Mouse (Mus musculus): ENCODE data around the gene Prrxl1.

Gene Prrxl1

GRCm38 (mm10) chr14:32627271-32627670 is 28.1 kb downstream of the Prrxl1 start:
- no peak for DNase-seq (ENCODE audit: low spot score)

GRCm38 (mm10) chr14:32628584-32628983 is 29.4 kb downstream of the Prrxl1 start:
- no peak for DNase-seq (ENCODE audit: low spot score)

- DNase-seq (ENCODE audit: low spot score), result no peak
Observed at GRCm38 (mm10) chr14:32632908-32633600, 33.8 kb downstream of the Prrxl1 start.

GRCm38 (mm10) chr14:32634015-32634682 is 34.9 kb downstream of the Prrxl1 start:
- DNase-seq (ENCODE audit: low spot score), result no peak

GRCm38 (mm10) chr14:32638485-32638884 is 39.3 kb downstream of the Prrxl1 start:
- DNase-seq (ENCODE audit: low spot score), result no peak

- DNase-seq (ENCODE audit: low spot score), result no peak
Observed at GRCm38 (mm10) chr14:32659781-32660180, 60.6 kb downstream of the Prrxl1 start.

GRCm38 (mm10) chr14:32663099-32663498 is 63.9 kb downstream of the Prrxl1 start:
- no peak for DNase-seq (ENCODE audit: low spot score)

- no peak for DNase-seq (ENCODE audit: low spot score)
Observed at GRCm38 (mm10) chr14:32673178-32673577, 74.0 kb downstream of the Prrxl1 start.

- DNase-seq (ENCODE audit: low spot score), result no peak
Observed at GRCm38 (mm10) chr14:32678565-32678964, 79.4 kb downstream of the Prrxl1 start.

- no peak for DNase-seq (ENCODE audit: low spot score)
Observed at GRCm38 (mm10) chr14:32681603-32682002, 82.4 kb downstream of the Prrxl1 start.

- DNase-seq (ENCODE audit: low spot score), result no peak
Observed at GRCm38 (mm10) chr14:32682536-32682935, 83.3 kb downstream of the Prrxl1 start.

- no peak for DNase-seq (ENCODE audit: low spot score)
Observed at GRCm38 (mm10) chr14:32683251-32683838, 84.1 kb downstream of the Prrxl1 start.

GRCm38 (mm10) chr14:32683982-32684734 is 85.0 kb downstream of the Prrxl1 start:
- DNase-seq (ENCODE audit: low spot score), result no peak

GRCm38 (mm10) chr14:32684735-32685105 is 85.5 kb downstream of the Prrxl1 start:
- no peak for DNase-seq (ENCODE audit: low spot score)

- no peak for DNase-seq (ENCODE audit: low spot score)
Observed at GRCm38 (mm10) chr14:32685124-32685826, 86.1 kb downstream of the Prrxl1 start, which contains the start of gene 3425401B19Rik. 3425401B19Rik (minus strand) TSS chr14:32685293.

GRCm38 (mm10) chr14:32695906-32696305 is 96.7 kb downstream of the Prrxl1 start:
- no peak for DNase-seq (ENCODE audit: low spot score)

GRCm38 (mm10) chr14:32696344-32696743 is 97.1 kb downstream of the Prrxl1 start:
- DNase-seq (ENCODE audit: low spot score), result no peak

GRCm38 (mm10) chr14:32697774-32698173 is 98.6 kb downstream of the Prrxl1 start:
- no peak for DNase-seq (ENCODE audit: low spot score)

GRCm38 (mm10) chr14:32698556-32698955 is 99.3 kb downstream of the Prrxl1 start:
- no peak for DNase-seq (ENCODE audit: low spot score)
